Mouse (Mus musculus) cortical plate, adult 2 months (tissue): ENCODE data around the gene Rasa4.

ENCODE experiments used
- CTCF ChIP-seq: fragments of 200-500 bp; IDR thresholded peaks from 2 replicates; pipeline ENCODE4 v1.5.1; 2011; ENCODE audit warnings: mild to moderate bottlenecking, control low read depth, low read length; ENCODE audit not compliant: insufficient read depth; ENCODE audit errors: extremely low read depth
- POLR2A ChIP-seq: fragments of 200-500 bp; IDR thresholded peaks from 2 replicates; pipeline ENCODE4 v1.6.1; 2011; ENCODE audit warnings: mild to moderate bottlenecking, low read length, control low read depth; ENCODE audit not compliant: insufficient read depth; ENCODE audit errors: extremely low read depth

DNA sequence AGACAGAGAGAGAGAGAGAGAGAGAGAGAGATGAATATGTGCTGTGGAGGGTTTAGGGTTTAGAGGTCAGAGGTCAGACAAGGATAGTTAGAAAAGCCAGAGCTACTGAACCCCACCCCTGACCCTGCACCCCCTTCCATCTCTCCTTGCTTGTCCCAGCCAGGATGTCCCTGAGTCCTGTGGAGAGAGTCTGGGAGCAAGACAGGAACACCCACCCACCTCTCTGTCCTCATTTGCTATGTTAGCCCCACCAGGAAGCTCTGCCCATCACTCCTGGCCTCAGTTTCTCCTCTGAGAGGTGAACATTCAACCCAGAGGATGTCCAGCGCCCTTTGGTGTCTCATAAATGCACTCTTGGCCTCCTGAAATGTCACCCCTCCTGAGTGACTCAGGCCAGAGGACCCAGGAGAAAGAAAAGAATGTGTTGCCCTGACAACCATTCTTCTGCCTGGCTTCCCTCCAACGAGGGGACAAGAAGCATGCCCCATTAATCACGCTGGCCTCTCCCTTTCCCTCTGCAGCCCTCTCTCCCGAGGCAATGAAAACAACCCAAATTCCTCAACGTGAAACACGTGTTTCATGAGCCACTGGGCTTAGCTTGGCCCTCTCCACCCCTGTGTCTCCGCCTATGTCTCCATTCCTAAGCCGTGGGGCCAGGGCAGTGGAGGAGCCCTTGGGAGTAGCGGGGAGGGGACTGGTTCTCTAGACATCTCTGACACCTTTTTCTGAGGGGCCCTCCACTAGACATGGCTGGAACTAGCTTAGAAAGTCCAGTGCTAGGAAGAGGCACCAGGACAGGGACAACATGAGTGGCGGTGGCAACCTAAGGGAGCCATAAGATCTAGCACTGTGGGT, 32.3 kb upstream of the Rasa4 start:
- no peak for TF ChIP-seq POLR2A
- TF ChIP-seq CTCF, result no peak
